Mouse (Mus musculus) testis, adult 2 months (tissue): ENCODE measurements at regions not wholly inside any gene's neighbourhood (a gene's known extent, or its start where the extent isn't known, plus 50 kb on each side); places are given as distances from the start of the nearest gene placed in this dataset.

Experiments used
- CTCF ChIP-seq: fragments of 200-500 bp; IDR thresholded peaks from 2 replicates; pipeline ENCODE4 v1.5.1; 2012; ENCODE audit warnings: low read depth, mild to moderate bottlenecking, inconsistent platforms, low read length, moderate library complexity; ENCODE audit not compliant: control insufficient read depth, insufficient read depth, insufficient replicate concordance
- POLR2A ChIP-seq: fragments of 200-500 bp; IDR thresholded peaks from 2 replicates; pipeline ENCODE4 v1.6.1; 2012; ENCODE audit warnings: low read depth, mild to moderate bottlenecking, inconsistent platforms, low read length, moderate library complexity; ENCODE audit not compliant: control insufficient read depth

- TF ChIP-seq CTCF, result no peak
- no peak for TF ChIP-seq POLR2A
Measured at GRCm38 (mm10) chr17:15253271-15253670, 123.4 kb downstream of the Dll1 start.
